Mouse (Mus musculus) naive thymus-derived CD4-positive, alpha-beta T cell, adult 2 months (primary cell): Measurements from ENCODE around the gene Yap1.

Experiments
- DNase-seq: peaks from one replicate; pipeline ENCODE4 v3.0.0-alpha.2; 2011; ENCODE audit warnings: low read depth

Yap1 gene

DNA sequence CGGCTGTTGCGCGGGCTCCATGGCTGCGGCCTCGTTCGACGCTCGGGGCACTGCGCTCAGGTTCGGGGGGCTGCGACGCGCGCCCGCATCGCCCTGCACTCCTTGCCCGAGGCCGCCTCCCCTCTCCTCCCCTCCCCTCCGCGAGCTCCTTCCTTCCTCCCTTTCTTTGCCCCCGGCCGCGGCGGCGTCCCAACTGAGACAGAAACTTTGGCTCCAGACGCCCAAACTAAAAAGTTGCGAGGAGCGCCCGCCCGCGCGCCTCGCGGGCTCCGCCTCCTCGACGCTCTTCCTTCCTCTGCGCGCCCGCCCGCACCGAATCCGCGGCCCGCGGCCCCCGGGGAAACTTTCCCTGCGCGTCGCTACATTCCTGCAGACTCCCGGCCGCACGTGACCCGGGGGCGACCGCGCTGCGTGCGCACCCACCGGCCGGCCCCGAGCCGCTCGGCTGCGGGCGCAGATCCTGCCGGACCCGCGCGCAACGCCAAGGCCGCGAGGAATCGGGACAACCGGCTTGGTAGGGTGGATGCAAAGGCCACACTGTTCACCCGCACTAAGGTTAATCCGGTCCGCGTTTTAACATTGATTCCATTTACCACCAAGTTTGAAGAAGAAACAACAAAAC lies at the start of gene Yap1:
Gene Yap1 (minus strand): TSS at position 227 of the 622 bp plus-strand sequence.
- peak; percentile 51 for DNase-seq

DNA sequence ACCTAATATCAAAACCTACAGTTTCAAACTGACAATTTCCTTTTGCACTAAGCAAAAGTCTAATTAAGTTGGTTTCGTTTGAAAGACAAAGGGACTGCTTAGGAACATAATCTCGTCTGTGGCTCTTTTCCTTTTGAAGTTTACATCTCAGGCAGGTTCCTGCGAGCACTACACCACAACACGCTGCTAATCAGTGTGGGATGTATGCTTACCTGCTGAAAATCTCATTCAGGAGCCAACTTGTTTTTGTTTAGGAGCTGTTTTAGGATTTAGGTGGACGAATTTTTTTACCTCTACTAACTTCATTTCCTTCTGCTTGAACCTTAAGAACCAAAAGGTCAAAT lies 38.6 kb upstream of the Yap1 start:
- no peak for DNase-seq

DNA sequence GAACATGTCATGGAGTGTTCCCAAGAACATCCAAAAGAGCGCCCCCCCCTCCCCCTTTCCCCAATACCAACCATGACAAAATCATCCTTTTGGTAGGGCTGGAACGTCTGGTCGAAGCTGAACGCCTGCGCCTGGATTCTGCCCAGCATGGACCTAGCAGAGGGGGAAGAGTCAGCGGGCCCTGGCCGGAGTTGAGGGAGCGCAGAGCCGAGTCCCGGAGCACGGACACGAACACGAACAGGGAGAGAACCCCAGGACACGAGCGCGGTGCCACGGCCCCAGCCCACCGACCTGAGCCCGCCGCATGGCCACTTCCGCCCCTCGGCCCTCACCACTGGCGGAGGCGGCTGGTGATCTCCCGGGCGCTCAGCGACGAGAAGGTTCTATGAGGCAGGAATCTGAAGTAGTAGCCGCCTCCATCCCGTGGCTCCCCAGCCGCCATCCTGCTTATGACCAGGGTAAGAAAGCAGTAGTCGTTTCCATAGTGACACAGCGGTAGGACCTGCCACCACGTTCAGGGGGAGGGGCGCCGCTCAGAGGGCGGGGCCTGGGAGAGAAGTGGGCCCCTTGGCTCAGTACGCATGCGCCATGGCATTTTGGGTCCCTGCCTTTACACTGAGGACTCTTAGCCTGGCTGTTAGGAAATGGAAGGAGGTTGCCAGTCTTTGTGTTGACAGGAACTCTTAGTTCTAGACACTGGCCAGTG lies 38.1 kb upstream of the Yap1 start, which contains the start of gene Cfap300:
Gene Cfap300 (minus strand): TSS at position 486 of the 706 bp plus-strand sequence.
- peak; percentile 94 for DNase-seq

DNA sequence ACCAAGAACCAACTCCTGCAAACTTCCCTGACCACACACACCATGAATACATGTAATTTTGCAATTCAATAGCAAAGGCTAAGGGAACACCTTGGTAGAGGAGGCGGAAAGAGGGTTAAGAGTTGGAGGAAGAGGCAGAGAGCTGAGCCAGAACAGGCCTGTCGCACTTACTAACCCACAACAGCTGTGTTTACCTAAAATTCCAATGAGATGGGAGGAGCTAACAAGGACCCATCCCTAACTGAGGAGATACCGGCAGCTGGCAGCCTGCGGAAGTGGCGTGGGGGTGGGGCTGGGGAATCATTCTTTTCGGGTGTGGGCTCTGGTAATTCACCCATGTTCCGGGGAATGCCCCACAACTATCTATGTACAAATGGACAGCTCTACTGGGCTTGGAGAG lies 31.1 kb upstream of the Yap1 start:
- no peak for DNase-seq

DNA sequence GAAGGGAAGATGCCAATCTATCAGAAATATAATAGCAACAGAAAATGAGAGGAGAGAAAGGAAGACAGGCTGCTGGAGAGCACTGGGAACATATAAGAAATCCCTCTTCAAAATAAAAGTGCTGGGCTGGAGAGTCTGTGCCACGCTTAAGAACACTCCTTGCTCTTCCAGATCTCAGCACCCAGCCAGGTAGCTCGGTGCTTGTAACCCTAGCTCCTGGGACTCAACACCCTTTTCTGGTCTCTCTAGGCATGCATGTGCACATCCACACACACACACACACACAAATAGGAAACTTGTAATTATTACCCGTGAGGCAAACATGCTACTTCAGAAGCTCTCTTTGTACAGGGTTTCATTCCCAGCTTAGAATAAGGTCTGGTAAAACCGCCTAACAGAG lies 30.7 kb upstream of the Yap1 start:
- DNase-seq, result no peak

DNA sequence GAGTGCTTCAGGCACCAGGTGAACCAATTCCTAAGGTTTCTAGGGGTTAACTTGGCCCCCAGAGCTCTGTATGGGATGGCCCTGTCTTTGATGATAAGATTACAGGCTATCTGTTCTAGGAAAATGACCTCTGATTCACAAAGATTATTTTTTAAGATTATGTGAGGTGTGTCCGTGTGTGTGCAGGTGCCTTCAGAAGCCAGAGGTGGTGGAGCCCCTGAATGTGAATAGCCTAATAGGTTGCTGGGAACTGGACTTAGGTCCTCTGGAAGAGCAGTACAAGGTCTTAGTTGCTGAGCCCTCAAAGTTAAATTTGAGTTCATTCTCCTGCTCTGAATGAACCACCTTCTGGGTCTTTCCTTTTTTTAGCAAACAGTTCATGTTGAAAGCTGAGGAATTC lies 29.7 kb upstream of the Yap1 start:
- DNase-seq, result no peak

DNA sequence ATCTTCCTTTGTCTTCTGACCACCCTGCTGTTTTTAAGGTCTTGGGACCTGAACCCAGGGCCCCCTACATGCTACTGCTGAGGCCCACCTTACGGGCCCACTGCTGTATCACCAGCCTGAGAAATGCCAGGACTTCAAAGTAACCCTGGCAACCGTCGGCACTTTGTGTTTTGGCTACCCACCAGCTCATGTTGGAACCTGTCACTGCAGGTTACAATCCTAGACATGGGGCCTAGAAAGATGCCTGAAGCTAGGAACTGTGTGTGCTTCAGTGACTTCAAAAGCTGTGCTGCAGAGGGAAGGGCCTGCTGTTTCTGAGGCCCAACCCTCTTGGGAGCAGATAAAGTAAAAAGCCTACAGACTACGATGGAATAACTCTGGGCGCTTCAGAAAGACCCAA lies 28.5 kb upstream of the Yap1 start:
- no peak for DNase-seq

DNA sequence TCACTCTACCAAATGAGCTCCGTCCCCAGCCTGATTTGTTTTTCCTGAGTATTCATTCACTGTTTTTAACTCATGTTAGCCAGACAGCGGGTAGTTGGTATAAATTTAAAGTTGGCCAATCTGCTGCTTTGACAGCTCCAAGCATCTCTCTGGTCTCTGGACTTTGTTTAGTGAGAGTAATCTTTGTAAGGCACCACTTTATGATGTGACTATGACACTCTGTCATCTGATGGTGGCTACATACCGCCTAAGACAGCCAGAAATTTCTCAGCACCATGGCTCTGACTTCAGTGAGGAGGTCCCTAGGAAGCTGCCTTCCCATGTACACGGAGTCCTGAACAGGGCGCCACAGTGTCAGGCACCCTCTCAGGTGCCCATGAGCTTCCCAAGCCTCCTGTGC lies 14.2 kb upstream of the Yap1 start:
- no peak for DNase-seq

DNA sequence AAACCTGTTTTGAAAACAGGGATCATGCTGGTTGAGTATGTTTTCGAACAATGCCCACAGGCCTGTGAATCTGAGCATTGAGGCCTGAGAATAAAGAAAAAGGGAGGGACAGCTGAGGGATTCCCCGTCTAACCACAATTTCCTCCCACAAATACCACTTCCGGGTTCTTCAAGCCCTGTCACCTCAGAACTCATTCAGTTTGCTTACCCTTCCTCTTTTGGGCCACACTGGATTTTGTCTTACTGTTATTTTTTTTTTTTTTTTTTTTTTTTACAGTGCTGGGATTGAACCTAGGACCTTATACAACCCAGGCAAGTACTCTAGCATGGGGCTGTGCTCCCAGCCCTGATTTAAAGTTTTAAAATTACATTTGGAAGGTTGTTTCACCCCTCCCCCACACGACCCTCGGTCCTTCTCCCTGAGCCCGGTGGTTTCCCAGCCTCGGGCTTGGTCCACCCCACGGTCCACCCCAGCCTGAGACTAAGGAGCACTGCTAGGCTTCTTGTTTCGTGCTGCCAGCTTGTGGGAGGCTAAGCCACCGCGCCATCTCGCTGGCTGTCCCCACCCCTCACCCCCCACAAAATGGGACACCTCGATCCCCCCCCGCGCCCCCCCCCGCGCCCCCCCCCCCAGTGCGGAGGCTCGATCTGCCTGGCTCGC lies 13.0 kb upstream of the Yap1 start:
- peak; percentile 76 for DNase-seq

DNA sequence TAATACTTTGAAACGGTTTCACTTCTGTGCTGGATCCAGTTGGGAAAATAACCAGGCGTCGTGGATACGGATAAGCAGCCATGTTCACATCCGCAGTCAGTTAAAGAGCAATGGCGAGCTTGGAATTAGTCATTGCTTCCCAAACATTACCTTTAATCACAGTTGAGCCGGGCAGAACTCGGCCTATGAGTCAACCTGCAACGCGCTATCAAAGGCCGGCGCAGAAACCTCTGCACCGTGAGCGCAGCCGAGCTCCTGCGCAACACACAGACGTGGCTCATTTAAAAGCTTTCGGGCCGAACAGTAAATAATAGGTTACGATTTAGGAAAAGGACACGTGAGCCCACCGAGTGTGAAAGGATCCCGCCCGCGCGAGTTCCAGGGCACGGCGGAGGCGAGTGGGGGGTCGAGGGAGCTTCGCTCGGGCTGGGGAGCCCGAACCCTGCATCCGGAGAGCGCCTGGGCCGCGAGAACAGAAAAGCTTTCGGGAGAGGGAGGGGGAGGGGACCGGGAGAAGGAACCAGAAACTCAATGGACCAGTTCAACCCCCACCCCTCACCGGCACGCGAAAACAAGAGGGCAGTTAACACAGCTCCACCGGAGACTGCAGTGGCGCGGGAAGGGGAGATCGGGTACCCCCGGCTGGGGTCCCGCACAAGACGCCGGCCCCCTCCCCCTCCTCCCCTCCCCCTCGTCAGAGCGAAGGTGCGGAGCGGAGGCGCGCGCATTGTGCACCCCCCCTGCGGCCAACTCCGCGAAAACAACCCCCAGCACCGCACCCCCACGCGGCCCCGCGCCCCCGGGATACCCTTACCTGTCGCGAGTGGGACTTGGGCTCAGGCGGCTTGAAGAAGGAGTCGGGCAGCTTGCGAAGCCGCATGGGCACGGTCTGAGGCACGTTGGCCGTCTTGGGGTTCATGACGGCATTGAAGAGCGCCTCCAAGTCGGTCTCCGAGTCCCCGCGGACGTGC lies 810 bp downstream of the Yap1 start:
- no peak for DNase-seq

DNA sequence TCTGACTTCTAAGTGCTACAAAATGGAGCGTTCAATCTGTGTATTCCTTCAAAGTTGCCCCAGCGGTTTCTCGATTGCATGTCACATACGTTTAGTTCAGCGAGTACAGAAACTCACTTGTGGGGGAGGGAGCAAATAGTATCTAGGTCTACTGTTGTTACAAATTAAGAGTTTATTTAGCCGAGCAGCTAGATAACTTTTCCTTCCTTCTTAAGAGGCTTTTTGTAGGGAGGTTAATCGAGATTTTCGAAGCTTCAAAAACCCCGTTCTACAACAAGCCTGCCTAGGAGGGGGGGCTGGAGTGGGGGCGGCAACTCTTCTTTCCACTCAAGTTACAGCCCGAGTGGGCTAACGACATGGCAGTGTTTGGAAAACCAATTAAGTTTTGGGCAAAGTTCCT lies 1.6 kb downstream of the Yap1 start:
- no peak for DNase-seq

DNA sequence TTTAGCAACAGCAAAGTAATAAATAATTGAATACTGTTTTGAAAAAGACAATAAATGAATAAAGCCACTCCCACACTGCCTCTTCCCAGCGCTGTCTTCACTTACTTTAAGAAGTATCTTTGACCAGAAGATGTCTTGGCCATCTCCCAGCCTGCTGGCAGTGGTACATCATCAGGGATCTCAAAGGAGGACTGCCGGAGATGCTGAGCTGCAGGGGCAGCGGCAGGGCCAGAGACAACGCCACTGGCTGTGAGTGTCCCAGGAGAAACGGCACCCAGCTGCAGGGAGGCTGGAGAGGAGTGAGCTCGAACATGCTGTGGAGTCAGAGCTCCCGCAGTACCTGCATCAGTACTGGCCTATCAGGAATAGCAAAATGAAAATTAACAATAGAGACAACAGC lies 3.0 kb downstream of the Yap1 start:
- DNase-seq, result no peak

DNA sequence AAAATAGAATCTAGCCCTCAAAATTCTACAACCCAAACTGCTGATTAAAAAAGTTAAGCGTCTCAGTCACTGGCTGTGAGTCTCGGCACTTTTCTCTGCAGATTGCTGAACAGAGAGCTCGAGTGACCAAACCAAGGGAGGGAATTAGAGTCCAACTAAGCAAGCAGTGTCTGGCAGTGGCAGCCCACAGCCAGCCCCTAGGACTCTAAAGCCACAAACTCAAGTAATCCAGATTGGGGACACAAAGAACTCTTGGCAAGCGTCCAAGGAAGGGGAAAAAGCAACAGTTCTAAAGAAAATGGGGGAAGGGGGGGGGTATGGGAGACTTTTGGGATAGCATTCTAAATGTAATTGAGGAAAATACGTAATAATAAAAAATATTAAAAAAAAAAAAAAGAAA lies 10.1 kb downstream of the Yap1 start:
- no peak for DNase-seq

DNA sequence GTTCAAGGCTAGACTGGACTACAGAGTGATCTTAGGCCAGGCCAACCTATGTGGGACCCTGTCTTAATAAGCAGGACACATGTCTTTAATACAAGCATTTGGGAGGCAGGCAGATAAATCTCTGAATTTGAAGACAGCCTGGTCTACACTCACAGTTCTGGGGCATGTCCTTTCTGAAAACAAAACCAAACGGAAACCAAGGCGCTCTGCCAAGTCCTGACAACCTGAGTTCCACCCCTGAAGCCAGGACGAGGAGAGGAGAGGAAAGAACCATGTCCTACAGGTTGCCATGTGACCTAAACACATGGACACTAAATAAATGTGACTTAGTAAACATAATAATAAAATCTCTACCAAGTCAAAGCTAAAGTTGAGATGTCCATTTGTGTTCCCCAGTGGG lies 11.7 kb downstream of the Yap1 start:
- no peak for DNase-seq

DNA sequence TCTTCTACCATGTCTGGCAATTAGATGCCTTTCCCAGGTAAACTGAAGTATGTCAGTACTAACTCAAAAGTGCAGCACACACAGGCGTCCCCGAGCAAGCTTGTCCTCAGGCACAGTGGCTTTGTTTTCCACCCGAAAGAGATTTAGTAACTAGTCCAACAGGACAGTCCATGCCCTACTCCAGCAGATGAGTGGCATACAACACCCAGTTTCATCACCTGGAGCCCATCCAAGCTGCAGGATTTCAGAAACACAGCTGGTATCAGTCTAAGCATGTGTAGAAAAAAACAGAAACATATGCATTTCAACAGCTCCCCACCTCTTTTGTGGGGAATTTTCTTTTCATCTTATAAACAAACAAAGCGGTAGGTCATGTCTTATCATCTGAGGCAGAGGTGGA lies 13.5 kb downstream of the Yap1 start:
- DNase-seq, result no peak

DNA sequence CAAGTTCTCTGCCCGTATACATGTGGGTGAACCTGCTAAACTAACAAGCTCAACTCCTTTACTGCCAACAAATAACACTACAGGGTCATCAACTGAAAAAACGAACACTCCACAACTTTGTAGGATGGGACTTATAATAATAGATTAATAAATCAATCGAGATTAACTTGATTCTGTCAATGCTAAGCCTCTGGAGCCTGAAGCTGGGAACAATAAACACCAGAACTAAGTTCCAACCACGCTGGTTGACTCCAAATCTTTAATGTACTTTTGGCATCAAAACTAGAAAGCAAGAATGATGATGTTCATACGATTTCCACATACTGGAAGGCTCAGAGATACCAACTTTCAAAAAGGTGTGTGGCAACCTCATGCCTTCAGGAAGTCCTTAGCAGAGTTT lies 17.3 kb downstream of the Yap1 start:
- DNase-seq, result no peak

DNA sequence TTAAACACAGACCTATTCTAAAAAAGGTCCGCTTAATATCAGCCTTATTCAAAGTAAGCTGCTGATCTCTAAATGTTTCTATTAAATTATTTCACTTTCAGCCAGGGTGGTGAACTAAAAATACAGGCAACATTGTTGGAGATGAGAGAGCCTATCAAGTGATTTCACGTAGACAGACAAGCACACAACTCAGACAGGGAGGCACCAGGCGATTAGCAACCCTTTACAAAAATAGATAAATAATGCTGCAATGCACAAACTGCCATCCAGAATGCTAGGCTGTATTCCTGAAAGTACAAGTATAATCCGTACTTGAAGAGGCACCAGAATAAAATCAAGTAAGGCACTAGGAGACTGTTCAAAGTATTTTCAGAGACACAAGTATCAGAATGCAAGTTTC lies 20.1 kb downstream of the Yap1 start:
- DNase-seq, result no peak

DNA sequence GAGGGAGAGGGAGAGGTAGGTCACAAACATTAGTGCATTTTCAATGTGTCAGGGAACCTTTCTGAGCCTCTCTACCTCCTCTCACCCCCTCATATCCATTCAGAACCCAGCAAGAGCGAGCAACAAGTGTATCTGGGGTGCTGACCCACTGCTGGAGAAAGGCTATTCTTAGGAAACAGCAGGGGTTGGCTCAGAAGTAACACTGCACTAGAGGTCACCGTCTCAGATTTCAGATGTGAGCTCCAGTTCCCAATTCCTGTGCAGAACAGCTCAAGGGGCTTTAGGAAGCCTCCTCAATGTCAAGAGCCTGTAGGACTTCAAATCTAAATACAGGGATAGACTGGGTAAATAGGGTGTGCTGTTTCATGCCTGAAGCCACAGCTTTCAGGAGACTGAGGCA lies 20.7 kb downstream of the Yap1 start:
- no peak for DNase-seq

DNA sequence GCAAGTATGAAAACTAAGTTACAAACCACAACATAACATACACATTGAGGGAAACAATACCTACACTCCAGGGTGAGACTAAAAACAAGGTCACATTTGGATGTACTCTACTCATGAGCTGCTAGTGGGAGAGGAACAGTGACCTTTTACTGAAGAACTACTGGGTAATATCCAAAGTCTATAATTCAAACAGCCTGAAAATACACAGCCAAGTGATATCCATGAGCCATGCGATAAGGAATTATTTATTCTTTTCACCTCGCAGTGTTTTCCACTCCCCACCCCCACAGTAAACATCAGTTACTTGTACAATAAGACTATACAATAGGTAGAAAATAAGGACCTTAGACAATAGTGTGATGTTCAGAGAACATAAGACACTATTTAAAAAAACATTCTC lies 24.2 kb downstream of the Yap1 start:
- DNase-seq, result no peak

DNA sequence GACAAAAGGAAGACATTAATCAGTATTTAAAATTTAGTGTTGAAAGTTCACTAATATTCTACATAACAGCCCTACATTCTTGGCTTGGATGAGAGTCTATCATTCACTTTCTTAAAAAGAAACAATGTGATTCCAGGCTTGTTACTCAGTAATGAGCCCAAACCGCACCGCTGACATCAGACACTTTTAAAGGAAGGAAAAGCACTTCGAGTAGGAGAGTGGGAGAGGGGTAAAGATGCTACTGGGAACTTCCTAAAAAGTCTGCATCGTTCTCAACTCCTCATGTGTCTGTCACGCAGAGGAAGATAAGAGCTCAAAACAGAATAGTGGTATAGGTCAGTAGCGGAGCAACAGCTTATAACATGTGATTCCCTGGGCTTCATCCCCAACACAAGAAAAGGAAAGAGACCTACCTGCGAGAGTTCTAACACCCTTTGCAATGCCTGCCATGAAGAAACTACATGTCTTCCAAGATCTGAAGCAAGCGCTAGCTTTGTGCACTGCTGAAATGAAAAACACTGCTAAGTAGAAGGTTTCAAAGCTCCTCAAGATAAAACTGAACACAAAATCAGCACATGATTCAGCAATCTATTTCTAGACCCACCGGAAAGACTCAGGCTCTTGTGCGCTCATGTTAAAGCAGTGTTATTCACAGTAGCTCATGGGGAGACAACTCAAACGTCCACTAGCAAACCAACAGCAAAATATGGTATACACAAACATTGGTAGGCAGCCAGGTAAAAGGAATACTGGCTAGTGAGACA lies 25.1 kb downstream of the Yap1 start:
- DNase-seq, result no peak

DNA sequence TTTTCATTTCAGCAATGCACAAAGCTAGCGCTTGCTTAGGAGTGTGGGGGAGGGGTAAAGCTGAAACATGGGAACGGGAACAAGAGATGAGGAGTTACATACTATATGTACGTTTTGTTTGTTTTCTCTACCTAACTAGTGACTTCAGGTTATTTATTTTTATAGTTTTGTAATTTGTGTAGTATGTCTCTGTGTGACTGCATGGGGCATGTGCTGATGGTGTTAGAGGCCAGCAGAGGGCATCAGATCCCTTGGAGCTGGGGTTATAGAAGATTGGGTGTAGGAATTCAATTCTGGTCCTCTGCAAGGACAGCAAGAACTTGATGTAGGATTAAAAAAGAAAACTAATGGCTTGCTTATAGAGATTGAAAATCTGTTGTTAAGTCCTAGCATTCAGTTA lies 25.9 kb downstream of the Yap1 start:
- no peak for DNase-seq

DNA sequence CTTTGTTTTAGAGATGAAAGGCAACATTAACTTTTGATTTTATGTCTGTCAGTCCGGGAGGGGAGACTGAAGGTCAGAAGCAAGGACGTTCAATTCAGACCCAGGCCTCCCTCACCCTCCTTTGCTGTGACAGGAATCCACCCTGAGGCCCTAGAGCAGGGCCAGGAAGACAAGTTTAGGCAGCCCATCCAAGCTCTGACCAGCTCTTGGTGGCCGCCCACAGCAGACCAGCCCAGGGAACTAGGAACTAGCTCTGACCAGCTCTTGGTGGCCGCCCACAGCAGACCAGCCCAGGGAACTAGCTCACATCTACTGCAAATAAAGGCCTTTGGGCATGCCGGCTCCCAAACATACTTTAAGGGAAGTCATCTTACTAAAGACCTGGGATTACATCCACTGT lies 26.8 kb downstream of the Yap1 start:
- no peak for DNase-seq
